Mouse (Mus musculus): Measurements from ENCODE around the gene Ercc2. TPM values are rescaled to one million over a fixed set of nuclear protein-coding genes. Genes with fewer than 3 reads are reported as not detected.

Gene Ercc2
- total RNA-seq, 2 experiments from 2014 or later = 32.2 to 36.4 TPM

GRCm38 (mm10) chr7:19444801-19445200, 63.0 kb downstream of the Ercc2 start:
- DNase-seq (ENCODE audit: low spot score in 2 of 2) = no peak

Small RNA genes within 50 kb of the gene (microRNA-seq; reads per million reads assigned to microRNA genes)
- gene Mir343 = 0 reads per million in 2 experiments

Other genes with a start within 250 kb of the Ercc2 start
- 10 to 100 TPM; 15.0 to 17.0 TPM for gene Qpctl, start 232.7 kb upstream of the Ercc2 start, total RNA-seq (2021)
- gene Snrpd2, start 232.3 kb upstream of the Ercc2 start, total RNA-seq (2021) = 10 to 100 TPM; 73.9 to 78.5 TPM
- gene Gipr, start 215.9 kb upstream of the Ercc2 start, total RNA-seq (2021) = 1 to 10 TPM; 1.4 to 1.8 TPM
- 100 to 1,000 TPM; 141 to 147 TPM for gene Eml2, start 205.6 kb upstream of the Ercc2 start, total RNA-seq (2021)
- 1 to 10 TPM; 2.5 to 3.6 TPM for gene Gpr4, start 169.5 kb upstream of the Ercc2 start, total RNA-seq (2021)
- gene Opa3, start 153.7 kb upstream of the Ercc2 start, total RNA-seq (2021) = 10 to 100 TPM; 47.3 to 47.6 TPM
- 10 to 100 TPM; 13.6 to 15.1 TPM for gene Vasp, start 110.2 kb upstream of the Ercc2 start, total RNA-seq (2021)
- not detected for gene Ppm1n, start 101.9 kb upstream of the Ercc2 start, total RNA-seq (2021)
- 100 to 1,000 TPM; 128 to 129 TPM for gene Rtn2, start 99.4 kb upstream of the Ercc2 start, total RNA-seq (2021)
- gene Fosb, start 72.0 kb upstream of the Ercc2 start, total RNA-seq (2021) = 10 to 100 TPM; 20.9 to 54.7 TPM
- gene Ercc1, start 37.2 kb upstream of the Ercc2 start, total RNA-seq (2021) = 10 to 100 TPM; 39.1 to 45.2 TPM
- gene Cd3eap, start 22.5 kb upstream of the Ercc2 start, total RNA-seq (2021) = 10 to 100 TPM; 17.1 to 18.1 TPM
- gene Ppp1r13l, start 22.3 kb upstream of the Ercc2 start, total RNA-seq (2021) = 1 to 10 TPM; 8.2 to 9.6 TPM
- gene Klc3, start 22.1 kb downstream of the Ercc2 start, total RNA-seq (2021) = 1 to 10 TPM; 3.5 to 4.3 TPM
- gene Ckm, start 22.8 kb downstream of the Ercc2 start, total RNA-seq (2021) = under 1 TPM in 1 of 2 experiments, not detected in 1; 0.19 TPM
- 10 to 100 TPM; 69.7 to 74.5 TPM for gene Mark4, start 76.8 kb downstream of the Ercc2 start, total RNA-seq (2021)
- under 1 TPM; 0.40 to 0.74 TPM for gene Exoc3l2, start 81.3 kb downstream of the Ercc2 start, total RNA-seq (2021)
- 1 to 10 TPM; 7.6 to 7.8 TPM for gene Bloc1s3, start 126.4 kb downstream of the Ercc2 start, total RNA-seq (2021)
- 10 to 100 TPM; 18.7 to 21.1 TPM for gene Trappc6a, start 126.4 kb downstream of the Ercc2 start, total RNA-seq (2021)
- gene Nkpd1, start 135.8 kb downstream of the Ercc2 start, total RNA-seq (2021) = under 1 TPM; 0.72 to 0.94 TPM
- 100 to 1,000 TPM; 139 to 147 TPM for gene Ppp1r37, start 181.1 kb downstream of the Ercc2 start, total RNA-seq (2021)
- gene Zfp296, start 195.3 kb downstream of the Ercc2 start, total RNA-seq (2021) = 1 to 10 TPM; 2.0 to 2.7 TPM
- 10 to 100 TPM; 51.0 to 53.7 TPM for gene Gemin7, start 195.6 kb downstream of the Ercc2 start, total RNA-seq (2021)
- 10 to 100 TPM; 70.4 to 87.0 TPM for gene Clasrp, start 222.5 kb downstream of the Ercc2 start, total RNA-seq (2021)
- 1 to 10 TPM; 7.5 to 8.1 TPM for gene Relb, start 247.4 kb downstream of the Ercc2 start, total RNA-seq (2021)

Data from left cerebral cortex, adult 18-20 months (tissue).